Mouse (Mus musculus) brain, embryonic 18.5 days (tissue): Measurements from ENCODE around the gene Trappc10.
A peak's percentile ranks its signal among the peaks of the same experiment; 100 is the strongest.

Experiments used
- DNase-seq: peaks from one replicate; pipeline ENCODE4 v3.0.0-alpha.2; 2012; ENCODE audit warnings: low read depth, low spot score

Gene Trappc10

GRCm38 (mm10) chr10:78244438-78245224, at the start of gene Trappc10:
Gene Trappc10 (minus strand): TSS chr10:78244641.
- DNase-seq = peak; percentile 59

GRCm38 (mm10) chr10:78293576-78293975, 49.1 kb upstream of the Trappc10 start:
- DNase-seq = no peak

- DNase-seq = no peak
Observed at GRCm38 (mm10) chr10:78292381-78292780, 47.9 kb upstream of the Trappc10 start.

GRCm38 (mm10) chr10:78290730-78291535, 46.5 kb upstream of the Trappc10 start:
- no peak for DNase-seq

- no peak for DNase-seq
Observed at GRCm38 (mm10) chr10:78288896-78289295, 44.5 kb upstream of the Trappc10 start.

- no peak for DNase-seq
Observed at GRCm38 (mm10) chr10:78288135-78288534, 43.7 kb upstream of the Trappc10 start.

- no peak for DNase-seq
Observed at GRCm38 (mm10) chr10:78287465-78288132, 43.2 kb upstream of the Trappc10 start.

GRCm38 (mm10) chr10:78285959-78286358, 41.5 kb upstream of the Trappc10 start:
- DNase-seq = no peak

- DNase-seq = no peak
Observed at GRCm38 (mm10) chr10:78285409-78285808, 41.0 kb upstream of the Trappc10 start.

GRCm38 (mm10) chr10:78284812-78285211, 40.4 kb upstream of the Trappc10 start:
- DNase-seq = no peak

- no peak for DNase-seq
Observed at GRCm38 (mm10) chr10:78282411-78282810, 38.0 kb upstream of the Trappc10 start.

GRCm38 (mm10) chr10:78280486-78280885, 36.0 kb upstream of the Trappc10 start:
- no peak for DNase-seq

- DNase-seq = peak; percentile 24
Observed at GRCm38 (mm10) chr10:78279210-78279609, 34.8 kb upstream of the Trappc10 start.

- DNase-seq = no peak
Observed at GRCm38 (mm10) chr10:78277835-78278234, 33.4 kb upstream of the Trappc10 start.

- DNase-seq = no peak
Observed at GRCm38 (mm10) chr10:78276242-78276641, 31.8 kb upstream of the Trappc10 start.

GRCm38 (mm10) chr10:78272932-78273331, 28.5 kb upstream of the Trappc10 start:
- DNase-seq = no peak

GRCm38 (mm10) chr10:78265881-78266280, 21.4 kb upstream of the Trappc10 start:
- no peak for DNase-seq

- DNase-seq = no peak
Observed at GRCm38 (mm10) chr10:78264735-78265134, 20.3 kb upstream of the Trappc10 start.

GRCm38 (mm10) chr10:78260916-78261650, 16.6 kb upstream of the Trappc10 start:
- DNase-seq = no peak

GRCm38 (mm10) chr10:78260322-78260721, 15.9 kb upstream of the Trappc10 start:
- no peak for DNase-seq

- DNase-seq = no peak
Observed at GRCm38 (mm10) chr10:78259702-78260101, 15.3 kb upstream of the Trappc10 start.
